Mouse (Mus musculus): ENCODE measurements around the gene Vmn2r105.
A peak's percentile ranks its signal among the peaks of the same experiment; 100 is the strongest.

The Vmn2r105 gene

DNA sequence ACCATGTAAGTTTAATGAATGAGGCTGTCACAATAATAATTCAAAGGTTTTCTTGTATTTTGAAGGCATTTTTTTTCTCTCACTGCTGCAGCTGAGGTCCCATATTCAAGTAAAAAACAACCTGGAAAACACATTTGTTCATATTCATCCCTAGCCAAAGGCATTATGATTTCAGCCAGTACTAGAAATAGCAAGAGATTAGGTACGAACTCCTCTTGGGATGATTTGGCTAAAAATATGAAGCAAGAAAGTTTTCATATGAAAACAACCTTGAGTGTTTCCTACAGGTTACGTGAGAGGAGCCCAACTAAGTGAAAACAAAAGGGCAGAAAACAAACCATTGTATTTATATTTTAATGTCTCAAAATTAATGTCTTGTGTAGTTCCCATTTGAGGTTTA lies at the start of gene Vmn2r105:
Gene Vmn2r105, minus strand, starts transcription at position 101 of the 400 bp plus-strand sequence.
- DNase-seq (ENCODE audit: low read depth): no peak

GRCm38 (mm10) chr17:20255522-20255921 lies 20.7 kb upstream of the Vmn2r105 start:
- DNase-seq (ENCODE audit: low read depth): peak; percentile 60

DNA sequence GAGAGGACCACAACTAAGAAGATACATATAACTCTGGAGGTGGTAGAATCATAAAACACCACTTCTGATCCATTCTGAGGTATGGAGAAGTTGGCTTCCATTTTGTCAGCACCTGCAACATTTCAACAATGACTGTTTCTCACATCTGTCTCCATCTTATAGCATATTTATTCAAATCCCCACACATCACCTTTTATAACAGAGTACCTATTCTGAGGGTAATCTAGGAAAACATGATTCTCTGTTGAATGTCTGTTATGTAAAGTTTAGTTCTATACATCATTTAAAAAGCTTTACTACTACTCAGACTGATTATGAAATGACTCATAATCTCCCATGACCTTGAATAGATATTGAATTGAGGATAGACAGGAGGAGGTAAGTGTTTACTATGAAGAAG lies 51.9 kb downstream of the Vmn2r105 start, which contains the start of gene Fpr-rs6:
Gene Fpr-rs6, minus strand, starts transcription at position 101 of the 400 bp plus-strand sequence.
- no peak for DNase-seq (ENCODE audit: low read depth)
